Mouse (Mus musculus) layer of hippocampus, postnatal 14 days (tissue): Measurements from ENCODE around the gene Hnrnpd. TPM values are rescaled to one million over a fixed set of nuclear protein-coding genes. Genes with fewer than 3 reads are reported as not detected.
A peak's percentile ranks its signal among the peaks of the same experiment; 100 is the strongest.

ENCODE experiments used
- DNase-seq, 2 experiments: peaks; one replicate each; pipeline ENCODE4 v3.0.0; 2021 to 2022; ENCODE audit warnings: low spot score in 2 of 2, mixed read lengths in 1 of 2
- total RNA-seq, 2 experiments: library from RNA; stranded (reverse); gene quantifications; 2 replicates each; pipeline ENCODE4 v1.2.3; 2021

Hnrnpd gene
- total RNA-seq, 2 experiments from 2014 or later: 215 to 229 TPM

DNA sequence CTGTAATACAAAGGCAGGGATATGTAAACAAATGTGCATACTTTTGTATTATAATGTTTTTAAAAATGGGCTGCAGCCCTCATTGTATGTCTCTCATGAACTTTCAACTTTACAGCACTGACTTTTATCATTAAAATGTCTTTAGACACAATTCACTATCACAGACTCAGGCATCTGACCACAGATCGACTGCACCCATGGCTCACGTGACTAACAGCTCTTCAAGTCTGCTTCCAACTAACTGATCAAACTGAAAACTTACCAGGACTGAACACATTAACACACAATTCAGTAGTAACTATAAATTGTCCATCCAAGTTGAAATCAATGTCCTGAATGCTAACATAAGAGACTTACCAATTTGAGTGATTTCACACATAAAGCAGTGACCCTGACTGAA is 18.8 kb downstream of the Hnrnpd start:
- DNase-seq: no peak

DNA sequence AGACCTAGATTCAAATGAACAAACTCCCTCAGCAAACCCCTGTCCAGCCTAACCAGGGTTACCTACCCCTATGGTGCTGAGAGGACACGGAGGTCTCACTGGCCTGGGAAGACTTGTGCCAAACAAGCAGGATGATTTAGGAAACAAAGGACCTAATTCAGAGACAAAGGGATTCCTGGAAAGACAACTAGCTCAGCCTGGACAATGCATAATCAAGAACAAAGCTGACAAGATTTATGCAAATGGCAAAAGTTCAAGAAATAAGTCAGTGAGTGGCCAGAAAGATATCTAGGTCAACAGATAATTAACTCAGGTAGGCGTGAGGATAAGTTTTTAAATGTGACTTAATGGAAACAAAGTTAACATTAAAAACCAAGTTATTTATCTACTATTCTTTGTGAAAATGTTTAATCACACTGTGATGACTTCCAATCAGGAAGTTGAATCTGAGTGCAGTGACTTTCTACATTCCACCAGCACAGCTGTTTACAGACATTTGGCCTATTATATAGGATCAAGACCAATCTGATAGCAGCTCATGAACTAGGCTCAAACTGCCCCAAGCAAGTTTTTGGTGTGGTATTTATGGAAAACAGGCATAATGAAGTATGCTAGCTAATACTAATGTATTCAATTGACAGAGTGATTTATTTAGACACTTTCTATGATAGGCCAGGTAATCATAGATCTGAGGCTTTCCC is 19.4 kb downstream of the Hnrnpd start:
- no peak for DNase-seq

DNA sequence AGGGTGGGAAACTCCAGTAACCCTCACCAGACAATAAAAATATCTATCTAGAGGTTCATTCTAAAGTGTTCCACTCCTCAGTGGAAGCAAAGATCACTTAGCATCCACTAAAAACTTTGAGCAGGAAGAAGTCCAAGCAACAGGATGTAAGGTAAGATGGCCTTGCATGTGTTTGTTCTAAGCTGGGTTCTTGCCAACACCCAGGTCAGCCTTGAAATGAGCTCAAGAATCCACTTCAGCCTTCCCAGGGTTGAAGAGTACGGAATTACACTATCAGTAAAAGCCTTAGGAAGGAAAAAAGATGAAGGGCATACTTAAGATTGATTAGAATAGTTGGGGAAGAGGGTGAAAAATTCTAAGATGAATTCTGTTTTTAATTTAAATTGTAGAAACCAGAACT is 20.1 kb downstream of the Hnrnpd start:
- DNase-seq: no peak

- no peak for DNase-seq
Observed at GRCm38 (mm10) chr5:99953883-99954282, 24.9 kb downstream of the Hnrnpd start.

DNA sequence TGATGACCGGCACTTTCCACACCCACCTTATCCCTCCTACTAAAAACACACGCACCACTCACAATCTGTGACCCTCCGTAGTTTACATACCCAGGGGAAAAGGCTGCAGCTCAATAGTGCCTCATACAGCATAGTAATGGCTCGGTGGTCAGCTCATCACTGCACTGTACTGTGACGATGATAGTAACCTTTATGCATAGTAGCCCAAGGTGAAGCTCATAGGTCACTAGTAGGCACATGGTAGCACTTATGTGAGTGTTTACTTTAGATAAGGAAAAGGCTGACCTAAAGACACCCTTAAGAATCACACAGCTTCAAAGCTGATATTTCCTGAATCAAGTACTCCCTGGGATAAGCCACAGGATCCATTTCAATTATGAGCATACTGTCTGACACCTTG is 26.2 kb downstream of the Hnrnpd start:
- DNase-seq: no peak

- no peak for DNase-seq
Observed at GRCm38 (mm10) chr5:99941776-99942502, 36.8 kb downstream of the Hnrnpd start.

DNA sequence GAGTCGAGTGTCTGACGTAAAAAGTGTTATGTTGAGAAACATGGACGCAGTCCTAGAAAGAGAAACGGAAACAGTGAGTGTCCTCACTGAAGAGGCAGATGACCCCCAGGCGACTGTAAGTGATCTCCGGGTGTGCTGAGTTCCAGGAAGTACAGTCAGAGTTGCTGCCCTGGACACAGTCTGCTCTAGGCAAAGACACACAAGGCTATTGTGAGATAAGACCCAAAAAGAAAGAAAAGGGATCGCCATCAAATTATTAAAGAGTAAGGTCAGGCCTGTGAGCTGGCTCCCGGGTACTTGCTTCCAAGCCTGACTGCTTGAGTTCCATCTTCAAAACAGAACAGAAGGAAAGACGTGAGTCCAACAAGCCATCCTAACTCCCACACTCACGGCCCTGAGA is 37.5 kb downstream of the Hnrnpd start:
- DNase-seq: no peak

DNA sequence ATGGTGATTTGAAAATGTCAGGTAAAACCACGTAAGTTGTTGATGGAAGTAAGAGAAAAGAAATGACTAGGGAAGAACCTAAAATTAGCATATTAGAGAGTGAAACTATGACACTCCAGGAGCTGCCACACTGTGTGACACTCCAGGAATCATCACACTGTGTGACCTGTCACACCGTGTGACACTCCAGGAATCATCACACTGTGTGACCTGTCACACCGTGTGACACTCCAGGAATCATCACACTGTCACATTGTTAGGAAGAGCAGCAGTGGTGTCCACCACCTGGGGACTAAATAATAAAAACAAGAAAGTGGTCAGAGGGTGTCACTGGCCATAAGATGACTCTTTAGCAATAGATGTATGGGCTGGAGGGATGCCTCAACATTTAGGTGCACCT is 39.3 kb downstream of the Hnrnpd start:
- DNase-seq: no peak

GRCm38 (mm10) chr5:99931910-99932309 is 46.8 kb downstream of the Hnrnpd start:
- no peak for DNase-seq

DNA sequence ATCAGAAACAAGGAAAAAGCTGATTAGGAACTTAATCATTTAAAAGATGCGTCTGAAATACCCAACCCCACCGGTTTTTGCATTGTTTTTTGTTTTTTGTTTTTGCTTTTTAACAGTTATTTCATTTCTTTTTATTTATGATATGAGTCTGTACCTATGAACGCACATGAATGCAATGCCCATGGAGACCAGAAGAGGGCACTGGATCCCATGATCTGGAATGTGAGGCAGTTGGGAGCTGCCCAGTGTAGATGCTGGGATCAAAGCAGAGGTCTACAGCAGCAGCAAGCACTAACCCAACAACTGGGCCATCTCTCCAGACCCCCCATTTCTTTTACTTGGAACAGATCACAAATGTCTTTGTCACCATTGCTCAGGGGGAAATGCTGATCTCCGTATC is 50.8 kb downstream of the Hnrnpd start:
- no peak for DNase-seq

DNA sequence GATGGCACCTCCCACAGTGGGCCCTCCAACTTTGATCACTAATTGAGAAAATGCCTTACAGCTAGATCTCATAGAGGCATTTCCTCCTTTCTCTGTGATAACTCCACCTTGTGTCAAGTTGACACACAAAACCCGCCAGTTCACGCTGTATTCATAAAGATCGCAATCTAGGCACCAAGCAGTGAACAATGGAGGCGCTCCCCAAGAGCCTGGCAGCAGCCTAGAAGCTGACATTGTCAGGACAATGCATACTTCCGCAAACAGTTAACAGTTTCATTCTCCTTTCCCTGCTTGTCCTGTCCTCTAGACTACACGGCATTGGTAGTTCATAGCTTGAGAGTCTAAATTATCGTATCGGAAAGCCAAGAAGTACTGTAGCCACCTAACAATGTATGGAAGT is 56.7 kb downstream of the Hnrnpd start:
- no peak for DNase-seq

DNA sequence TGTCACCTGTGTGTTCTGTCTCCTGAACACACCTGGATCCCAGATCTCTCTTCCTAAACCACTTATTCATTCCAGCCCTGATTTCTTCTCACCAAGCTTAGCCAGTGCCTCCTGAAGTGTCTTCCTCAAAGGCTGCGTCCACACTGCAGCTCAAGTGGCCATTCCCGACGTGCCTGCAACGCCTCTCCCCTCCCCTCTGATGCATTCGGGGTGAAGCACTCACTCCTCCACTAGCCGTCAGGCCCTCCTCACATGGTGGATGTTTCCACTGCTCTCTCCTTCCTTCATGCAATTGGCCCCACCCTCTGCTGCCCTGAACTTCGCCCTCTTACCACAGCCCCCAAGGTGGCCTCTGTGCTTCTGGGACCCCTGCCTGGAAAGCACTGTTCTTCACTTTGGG is 63.2 kb downstream of the Hnrnpd start:
- DNase-seq: no peak

DNA sequence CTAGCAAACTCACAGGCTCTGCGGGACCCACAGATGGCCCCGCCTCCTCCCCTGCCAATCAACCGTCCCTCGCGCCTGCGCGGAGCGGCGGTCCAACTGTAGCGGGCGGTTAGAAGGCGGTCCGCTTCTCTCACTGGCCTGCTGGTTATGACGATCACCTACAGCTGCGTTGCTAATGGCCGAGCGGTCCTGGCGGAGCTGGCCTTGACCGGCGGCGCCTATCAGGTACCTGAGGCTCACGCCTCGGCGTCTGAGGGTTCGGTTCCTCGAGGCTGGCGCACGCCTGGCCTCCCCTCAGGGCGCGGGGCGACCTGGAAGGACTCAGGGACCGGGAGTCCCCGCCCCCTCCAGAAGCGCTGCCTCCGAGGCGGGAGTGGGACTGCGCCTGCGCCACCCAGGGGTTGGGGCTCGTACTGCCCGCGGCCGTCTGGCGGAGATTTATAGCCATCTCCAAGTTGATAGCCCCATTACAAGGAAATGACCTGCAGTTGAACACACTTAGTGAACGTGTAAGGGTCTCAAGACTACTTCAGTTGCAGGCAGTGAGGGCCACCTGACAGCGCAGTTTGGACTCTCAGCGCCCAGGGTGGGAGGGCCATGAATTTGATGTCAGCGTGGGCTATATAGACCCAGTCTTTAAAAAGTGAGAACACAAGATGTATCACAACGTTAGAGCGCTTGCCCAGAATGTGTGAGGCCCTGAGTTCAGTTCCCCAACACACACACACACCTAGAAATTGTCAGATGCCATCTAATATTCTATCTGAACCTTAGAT is 72.4 kb downstream of the Hnrnpd start, which contains the start of gene Vamp9:
Gene Vamp9 (plus strand): TSS at position 74 of the 776 bp plus-strand sequence.
- peak; percentile 95 for DNase-seq

Other genes starting within 250 kb of the Hnrnpd start
- gene Rasgef1b, start 249.9 kb downstream of the Hnrnpd start, total RNA-seq: 10 to 100 TPM; 26.7 to 32.2 TPM
- not detected for gene Vamp9, start 72.7 kb downstream of the Hnrnpd start, total RNA-seq
- gene 4930524J08Rik, start 123 bp upstream of the Hnrnpd start, total RNA-seq: 1 to 10 TPM; 1.6 to 4.2 TPM
- gene Hnrnpdl, start 60.7 kb upstream of the Hnrnpd start, total RNA-seq: 100 to 1,000 TPM; 160 to 187 TPM
- gene Enoph1, start 61.0 kb upstream of the Hnrnpd start, total RNA-seq: 10 to 100 TPM; 50.2 to 52.1 TPM
- 10 to 100 TPM; 69.3 to 71.7 TPM for gene Tmem150c, start 180.9 kb upstream of the Hnrnpd start, total RNA-seq